Mouse (Mus musculus) ES-Bruce4 (cell line): ENCODE measurements at regions not wholly inside any gene's neighbourhood (a gene's known extent, or its start where the extent isn't known, plus 50 kb on each side); places are given as distances from the start of the nearest gene placed in this dataset.

ENCODE experiments used
- H3K27ac ChIP-seq: 2 replicates; pipeline ENCODE4 v1.5.1; 2012; ENCODE audit warnings: low read length, inconsistent platforms; ENCODE audit not compliant: insufficient read depth
- H3K27me3 ChIP-seq: 2 replicates; pipeline ENCODE4 v1.6.1; 2012; ENCODE audit warnings: mild to moderate bottlenecking, low read length, inconsistent platforms; ENCODE audit not compliant: control insufficient read depth, poor library complexity, insufficient read depth, severe bottlenecking
- H3K36me3 ChIP-seq: 2 replicates; pipeline ENCODE4 v1.6.1; 2012; ENCODE audit warnings: inconsistent platforms, mild to moderate bottlenecking, low read length, moderate library complexity; ENCODE audit not compliant: control insufficient read depth, poor library complexity, insufficient read depth, severe bottlenecking
- H3K4me1 ChIP-seq: one replicate; pipeline ENCODE4 v1.8.1; 2011; ENCODE audit warnings: low read length; ENCODE audit not compliant: control insufficient read depth, insufficient read depth
- H3K4me3 ChIP-seq: 2 replicates; pipeline ENCODE4 v1.5.1; 2011; ENCODE audit warnings: low read depth, mild to moderate bottlenecking, low read length
- H3K9ac ChIP-seq: 2 replicates; pipeline ENCODE4 v1.6.1; 2012; ENCODE audit warnings: low read depth, mild to moderate bottlenecking, inconsistent platforms; ENCODE audit not compliant: poor library complexity, severe bottlenecking
- H3K9me3 ChIP-seq: replicated peaks from 2 replicates; pipeline ENCODE4 v1.6.1; 2012; ENCODE audit warnings: mild to moderate bottlenecking, low read length, inconsistent platforms; ENCODE audit not compliant: control insufficient read depth, poor library complexity, insufficient read depth, severe bottlenecking
- CTCF ChIP-seq: IDR thresholded peaks from one replicate; pipeline ENCODE4 v1.8.1; 2011; ENCODE audit warnings: low read depth, low read length
- EP300 ChIP-seq: IDR thresholded peaks from 2 replicates; pipeline ENCODE4 v1.6.1; 2011; ENCODE audit warnings: low read depth, low read length; ENCODE audit not compliant: insufficient read depth
- POLR2A ChIP-seq: IDR thresholded peaks from one replicate; pipeline ENCODE4 v1.8.1; 2011; ENCODE audit warnings: low read length; ENCODE audit not compliant: insufficient read depth

- H3K4me1 ChIP-seq, result peaks cover 1% of the 10 kb centered on the region
These were observed 169.0 kb upstream of the Sulf2 start for GRCm38 (mm10) chr2:166324439-166324838.

GRCm38 (mm10) chr2:166322668-166323043 lies 167.2 kb upstream of the Sulf2 start:
- no peak overlapping the region for H3K9ac ChIP-seq
- peaks cover 1% of the 10 kb centered on the region for H3K4me1 ChIP-seq
- no peak overlapping the region for H3K27ac ChIP-seq
- no peaks in the 10 kb centered on the region for H3K27me3 ChIP-seq
- H3K9me3 ChIP-seq, result no peaks in the 10 kb centered on the region
- TF ChIP-seq EP300, result no peak
- no peak for TF ChIP-seq CTCF
- no peak for TF ChIP-seq POLR2A
- no peaks in the 10 kb centered on the region for H3K36me3 ChIP-seq
- H3K4me3 ChIP-seq, result no peak overlapping the region

More at GRCm38 (mm10) chr2:166324439-166324838, 169.0 kb upstream of the Sulf2 start:
- Histone ChIP-seq H3K9ac (no peak overlapping the region), H3K36me3 (no peaks in the 10 kb centered on the region), H3K4me3 (no peak overlapping the region), H3K9me3 (no peaks in the 10 kb centered on the region), H3K27ac (no peak overlapping the region), H3K27me3 (no peaks in the 10 kb centered on the region)
- TF ChIP-seq EP300 (no peak), POLR2A (no peak), CTCF (no peak)

GRCm38 (mm10) chr2:166321992-166322667 lies 166.7 kb upstream of the Sulf2 start:
- Histone ChIP-seq H3K4me3 (no peak overlapping the region), H3K9me3 (no peaks in the 10 kb centered on the region), H3K9ac (no peak overlapping the region), H3K4me1 (peaks cover 1% of the 10 kb centered on the region), H3K36me3 (no peaks in the 10 kb centered on the region), H3K27ac (no peak overlapping the region), H3K27me3 (no peaks in the 10 kb centered on the region)
- TF ChIP-seq EP300 (no peak), POLR2A (no peak), CTCF (no peak)

- no peaks in the 10 kb centered on the region for H3K4me1 ChIP-seq
- H3K36me3 ChIP-seq, result no peaks in the 10 kb centered on the region
- H3K9me3 ChIP-seq, result no peaks in the 10 kb centered on the region
- H3K4me3 ChIP-seq, result no peak overlapping the region
- H3K27me3 ChIP-seq, result no peaks in the 10 kb centered on the region
- H3K27ac ChIP-seq, result no peak overlapping the region
- TF ChIP-seq POLR2A (no peak), EP300 (no peak), CTCF (no peak)
- no peak overlapping the region for H3K9ac ChIP-seq
These were observed 161.0 kb upstream of the Sulf2 start for GRCm38 (mm10) chr2:166316409-166316916.

GRCm38 (mm10) chr2:166310438-166310837 lies 155.0 kb upstream of the Sulf2 start:
- H3K27me3 ChIP-seq, result no peaks in the 10 kb centered on the region

GRCm38 (mm10) chr2:166309882-166310281 lies 154.4 kb upstream of the Sulf2 start:
- no peaks in the 10 kb centered on the region for H3K27me3 ChIP-seq
- no peak overlapping the region for H3K9ac ChIP-seq
- no peak overlapping the region for H3K27ac ChIP-seq
- H3K36me3 ChIP-seq, result no peaks in the 10 kb centered on the region
- H3K4me1 ChIP-seq, result no peaks in the 10 kb centered on the region
- H3K4me3 ChIP-seq, result no peak overlapping the region
- no peak for TF ChIP-seq CTCF
- no peak for TF ChIP-seq POLR2A
- TF ChIP-seq EP300, result no peak
- no peaks in the 10 kb centered on the region for H3K9me3 ChIP-seq

More at GRCm38 (mm10) chr2:166310438-166310837, 155.0 kb upstream of the Sulf2 start:
- no peak for TF ChIP-seq POLR2A
- no peak for TF ChIP-seq EP300
- no peak for TF ChIP-seq CTCF
- no peak overlapping the region for H3K9ac ChIP-seq
- H3K4me3 ChIP-seq, result no peak overlapping the region
- no peak overlapping the region for H3K27ac ChIP-seq
- no peaks in the 10 kb centered on the region for H3K9me3 ChIP-seq
- no peaks in the 10 kb centered on the region for H3K36me3 ChIP-seq
- no peaks in the 10 kb centered on the region for H3K4me1 ChIP-seq
